Mouse (Mus musculus): ENCODE results near the gene Cul5.

DNA sequence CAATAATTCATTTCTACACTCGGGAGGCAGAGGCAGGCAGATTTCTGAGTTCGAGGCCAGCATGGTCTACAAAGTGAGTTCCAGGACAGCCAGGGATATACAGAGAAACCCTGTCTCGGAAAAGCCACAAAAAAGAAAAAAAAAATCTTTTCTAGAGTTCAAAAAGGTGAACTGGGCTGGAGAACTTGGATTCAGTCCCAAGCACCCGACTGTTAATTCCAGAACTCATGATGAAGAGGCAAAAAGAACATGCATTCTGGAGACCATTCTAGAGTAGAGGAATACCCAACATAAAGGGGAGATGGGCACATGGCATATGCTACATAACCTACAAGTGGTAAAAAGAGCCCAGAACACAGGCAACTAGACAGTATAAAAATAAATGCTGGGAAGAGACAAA lies 62.0 kb downstream of the Cul5 start:
- TF ChIP-seq POLR2A (IDR thresholded peaks at IDR 0.05; ENCODE audit: low read depth, low read length): no peak
- no peak for TF ChIP-seq CTCF (IDR thresholded peaks at IDR 0.05; ENCODE audit: borderline replicate concordance, insufficient read depth, low read length)

Measured in embryonic fibroblast, embryonic 13.5 days (primary cell).